Mouse (Mus musculus): Measurements from ENCODE around the gene Dnali1.

The Dnali1 gene

GRCm38 (mm10) chr4:125065517-125066307, at the start of gene Dnali1:
Dnali1 (minus strand) TSS chr4:125065703.
- peak; percentile 52 to 65 for DNase-seq (ENCODE audit: low spot score in 2 of 2)

- no peak for DNase-seq (ENCODE audit: low spot score in 2 of 2)
These were observed 49.6 kb upstream of the Dnali1 start for GRCm38 (mm10) chr4:125115081-125115480.

- peak; percentile 66 to 76 for DNase-seq (ENCODE audit: low spot score in 2 of 2)
These were observed 49.1 kb upstream of the Dnali1 start for GRCm38 (mm10) chr4:125114638-125115037.

- DNase-seq (ENCODE audit: low spot score in 2 of 2): no peak
These were observed 39.9 kb upstream of the Dnali1 start for GRCm38 (mm10) chr4:125105354-125105753.

GRCm38 (mm10) chr4:125101334-125101733, 35.8 kb upstream of the Dnali1 start:
- DNase-seq (ENCODE audit: low spot score in 2 of 2): no peak

- DNase-seq (ENCODE audit: low spot score in 2 of 2): peak; percentile 68 to 81
These were observed 34.0 kb upstream of the Dnali1 start for GRCm38 (mm10) chr4:125099458-125099857.

GRCm38 (mm10) chr4:125097412-125097811, 31.9 kb upstream of the Dnali1 start:
- no peak for DNase-seq (ENCODE audit: low spot score in 2 of 2)

- no peak for DNase-seq (ENCODE audit: low spot score in 2 of 2)
These were observed 30.6 kb upstream of the Dnali1 start for GRCm38 (mm10) chr4:125096066-125096465.

- DNase-seq (ENCODE audit: low spot score in 2 of 2): no peak
These were observed 27.5 kb upstream of the Dnali1 start for GRCm38 (mm10) chr4:125093031-125093430.

- DNase-seq (ENCODE audit: low spot score in 2 of 2): peak; percentile 10 to 29
These were observed 19.9 kb upstream of the Dnali1 start for GRCm38 (mm10) chr4:125085346-125085841.

- peak; percentile 86 to 90 for DNase-seq (ENCODE audit: low spot score in 2 of 2)
These were observed 19.2 kb upstream of the Dnali1 start, which contains the start of gene Meaf6 for GRCm38 (mm10) chr4:125084403-125085345. Meaf6 (plus strand) TSS chr4:125085134.

GRCm38 (mm10) chr4:125078698-125079097, 13.2 kb upstream of the Dnali1 start:
- no peak for DNase-seq (ENCODE audit: low spot score in 2 of 2)

- DNase-seq (ENCODE audit: low spot score in 2 of 2): no peak
These were observed 12.2 kb upstream of the Dnali1 start for GRCm38 (mm10) chr4:125077700-125078099.

- peak; percentile 90 to 92 for DNase-seq (ENCODE audit: low spot score in 2 of 2)
These were observed 1.2 kb upstream of the Dnali1 start, which contains the start of gene Snip1 for GRCm38 (mm10) chr4:125066490-125067370. Snip1 (plus strand) TSS chr4:125066672.

- no peak for DNase-seq (ENCODE audit: low spot score in 2 of 2)
These were observed 1.7 kb downstream of the Dnali1 start for GRCm38 (mm10) chr4:125063829-125064228.

- peak in 1 of 2 experiments; percentile 35 for DNase-seq (ENCODE audit: low spot score in 2 of 2)
These were observed 6.5 kb downstream of the Dnali1 start for GRCm38 (mm10) chr4:125059025-125059424.

- DNase-seq (ENCODE audit: low spot score in 2 of 2): no peak
These were observed 7.5 kb downstream of the Dnali1 start for GRCm38 (mm10) chr4:125058033-125058432.

GRCm38 (mm10) chr4:125057273-125057672, 8.2 kb downstream of the Dnali1 start:
- no peak for DNase-seq (ENCODE audit: low spot score in 2 of 2)

- DNase-seq (ENCODE audit: low spot score in 2 of 2): no peak
These were observed 9.0 kb downstream of the Dnali1 start for GRCm38 (mm10) chr4:125056476-125056875.

- DNase-seq (ENCODE audit: low spot score in 2 of 2): peak in 1 of 2 experiments; percentile 15
These were observed 10.1 kb downstream of the Dnali1 start for GRCm38 (mm10) chr4:125055385-125055784.

GRCm38 (mm10) chr4:125044454-125044853, 21.0 kb downstream of the Dnali1 start:
- DNase-seq (ENCODE audit: low spot score in 2 of 2): no peak
